Mouse (Mus musculus) midbrain, embryonic 15.5 days (tissue): ENCODE measurements around the gene Supt7l. TPM values are rescaled to one million over a fixed set of nuclear protein-coding genes. Genes with fewer than 3 reads are reported as not detected.
A peak's percentile ranks its signal among the peaks of the same experiment; 100 is the strongest.

Source experiments
- ATAC-seq: fragments of 200-750 bp; cut with Nextera tagmentation; replicated peaks from 2 replicates; pipeline ENCODE4 v1.8.0; 2017; ENCODE audit warnings: moderate TSS enrichment
- H3K27ac ChIP-seq: fragments of 300-500 bp; sonication (generic); 2 replicates; pipeline ENCODE4 v1.5.1; 2015; ENCODE audit warnings: mild to moderate bottlenecking, inconsistent platforms
- H3K27me3 ChIP-seq: fragments of 300-500 bp; sonication (generic); replicated peaks from 2 replicates; pipeline ENCODE4 v1.6.1; 2015; ENCODE audit warnings: inconsistent platforms
- H3K36me3 ChIP-seq: fragments of 300-500 bp; sonication (generic); replicated peaks from 2 replicates; pipeline ENCODE4 v1.6.1; 2015; ENCODE audit warnings: inconsistent platforms
- H3K4me1 ChIP-seq: fragments of 300-500 bp; sonication (generic); 2 replicates; pipeline ENCODE4 v1.6.1; 2015; ENCODE audit warnings: inconsistent platforms
- H3K4me2 ChIP-seq: fragments of 300-500 bp; sonication (generic); 2 replicates; pipeline ENCODE4 v1.6.1; 2015; ENCODE audit warnings: inconsistent platforms, mild to moderate bottlenecking, moderate library complexity
- H3K4me3 ChIP-seq: fragments of 300-500 bp; sonication (generic); 2 replicates; pipeline ENCODE4 v1.5.1; 2015; ENCODE audit warnings: mild to moderate bottlenecking, inconsistent platforms
- H3K9ac ChIP-seq: fragments of 300-500 bp; sonication (generic); 2 replicates; pipeline ENCODE4 v1.6.1; 2015; ENCODE audit warnings: mild to moderate bottlenecking, inconsistent platforms
- H3K9me3 ChIP-seq: fragments of 300-500 bp; sonication (generic); 2 replicates; pipeline ENCODE4 v1.6.1; 2016; ENCODE audit warnings: inconsistent platforms
- WGBS: fragments of 180-500 bp; shearing (Covaris S2); methylation state at CpG from one replicate; pipeline ENCODE4 v1.1.7; 2015; ENCODE audit warnings: mixed read lengths; 5-methylcytosine and 5-hydroxymethylcytosine counted together
- polyA plus RNA-seq: library from polyadenylated mRNA; unstranded; fragments of >200 nt; fragmentation: Nextera tagmentation; extraction: Ambion mirVana; gene quantifications from 2 replicates; pipeline ENCODE4 v1.2.1, GENCODE M21; 2015

The Supt7l gene
- polyA plus RNA-seq, 1 experiment from 2014 or later = 27.8 TPM

- H3K36me3 ChIP-seq = peaks cover 19% of the 10 kb centered on the region; the same call in 1 of the 2 replicates
- H3K9ac ChIP-seq = no peak overlapping the region
- no peaks in the 10 kb centered on the region for H3K27me3 ChIP-seq
- H3K9me3 ChIP-seq = no peaks in the 10 kb centered on the region
- H3K4me3 ChIP-seq = no peak overlapping the region
- no peak for ATAC-seq
- 31% methylated on average over 1 of the region's 1 CpGs for WGBS
- peaks cover 4% of the 10 kb centered on the region; the same call in 1 of the 2 replicates for H3K4me1 ChIP-seq
- no peak overlapping the region for H3K27ac ChIP-seq
- H3K4me2 ChIP-seq = no peak overlapping the region
These were observed 31.8 kb upstream of the Supt7l start for GRCm38 (mm10) chr5:31559401-31559800.

GRCm38 (mm10) chr5:31535228-31535627, 7.6 kb upstream of the Supt7l start:
- WGBS = 84% methylated on average over 2 of the region's 2 CpGs
- Histone ChIP-seq H3K9ac (no peak overlapping the region), H3K27me3 (no peaks in the 10 kb centered on the region), H3K4me3 (no peak overlapping the region), H3K9me3 (no peaks in the 10 kb centered on the region), H3K27ac (no peak overlapping the region), H3K36me3 (peaks cover 72% of the 10 kb centered on the region), H3K4me2 (no peak overlapping the region), H3K4me1 (no peaks in the 10 kb centered on the region)
- ATAC-seq = no peak

GRCm38 (mm10) chr5:31528560-31528959, 953 bp upstream of the Supt7l start:
- no peaks in the 10 kb centered on the region for H3K9me3 ChIP-seq
- ATAC-seq = no peak
- H3K4me2 ChIP-seq = peak overlapping the region; percentile 93; the same call in 1 of the 2 replicates
- no peak overlapping the region for H3K9ac ChIP-seq
- no peaks in the 10 kb centered on the region for H3K27me3 ChIP-seq
- peaks cover 29% of the 10 kb centered on the region for H3K4me1 ChIP-seq
- H3K4me3 ChIP-seq = no peak overlapping the region
- H3K36me3 ChIP-seq = peaks cover 33% of the 10 kb centered on the region; the same call in 1 of the 2 replicates
- 48% methylated on average over 2 of the region's 2 CpGs for WGBS
- H3K27ac ChIP-seq = no peak overlapping the region

GRCm38 (mm10) chr5:31527117-31527680, 408 bp downstream of the Supt7l start:
- H3K4me3 ChIP-seq = peak overlapping the region; percentile 81
- peak overlapping the region; percentile 93 for H3K4me2 ChIP-seq
- H3K27ac ChIP-seq = peak overlapping the region; percentile 87; the same call in 1 of the 2 replicates
- peaks cover 29% of the 10 kb centered on the region for H3K4me1 ChIP-seq
- 5% methylated on average over 40 of the region's 40 CpGs for WGBS
- peak overlapping the region; percentile 73 for H3K9ac ChIP-seq
- peak; percentile 73 for ATAC-seq
- H3K27me3 ChIP-seq = no peaks in the 10 kb centered on the region
- peaks cover 23% of the 10 kb centered on the region; the same call in 1 of the 2 replicates for H3K36me3 ChIP-seq
- H3K9me3 ChIP-seq = no peaks in the 10 kb centered on the region

- no peaks in the 10 kb centered on the region for H3K9me3 ChIP-seq
- peak within 1 kb of the TSS; percentile 73 for H3K9ac ChIP-seq
- peak within 1 kb of the TSS; percentile 93 for H3K4me2 ChIP-seq
- peaks cover 16% of the 10 kb centered on the region; the same call in 1 of the 2 replicates for H3K36me3 ChIP-seq
- under 1% methylated on average over 28 of the region's 28 CpGs for WGBS
- no peaks in the 10 kb centered on the region for H3K27me3 ChIP-seq
- H3K27ac ChIP-seq = peak within 1 kb of the TSS; percentile 87
- peak; percentile 93 for ATAC-seq
- peak within 1 kb of the TSS; percentile 81 for H3K4me3 ChIP-seq
- H3K4me1 ChIP-seq = peaks cover 29% of the 10 kb centered on the region
These were observed 1.1 kb downstream of the Supt7l start, which contains the start of gene Slc4a1ap for GRCm38 (mm10) chr5:31526354-31527116. Slc4a1ap (plus strand) TSS chr5:31526995.

- Histone ChIP-seq H3K9me3 (no peaks in the 10 kb centered on the region), H3K27me3 (no peaks in the 10 kb centered on the region)
- 97% methylated on average over 6 of the region's 6 CpGs for WGBS
These were observed 7.1 kb downstream of the Supt7l start for GRCm38 (mm10) chr5:31520556-31520955.

GRCm38 (mm10) chr5:31512481-31512880, 15.1 kb downstream of the Supt7l start:
- Histone ChIP-seq H3K36me3 (peaks cover 57% of the 10 kb centered on the region), H3K4me1 (no peaks in the 10 kb centered on the region), H3K4me3 (no peak overlapping the region), H3K4me2 (no peak overlapping the region), H3K27ac (no peak overlapping the region), H3K9me3 (no peaks in the 10 kb centered on the region), H3K9ac (no peak overlapping the region), H3K27me3 (no peaks in the 10 kb centered on the region)
- ATAC-seq = no peak
- 89% methylated on average over 1 of the region's 1 CpGs for WGBS

More at GRCm38 (mm10) chr5:31520556-31520955, 7.1 kb downstream of the Supt7l start:
- no peak overlapping the region for H3K4me3 ChIP-seq
- no peak for ATAC-seq
- no peak overlapping the region for H3K27ac ChIP-seq
- no peak overlapping the region for H3K9ac ChIP-seq
- H3K4me2 ChIP-seq = no peak overlapping the region
- peaks cover 5% of the 10 kb centered on the region for H3K4me1 ChIP-seq
- H3K36me3 ChIP-seq = peaks cover 30% of the 10 kb centered on the region

GRCm38 (mm10) chr5:31504843-31505242, 22.8 kb downstream of the Supt7l start:
- no peak overlapping the region for H3K9ac ChIP-seq
- no peaks in the 10 kb centered on the region for H3K4me1 ChIP-seq
- H3K9me3 ChIP-seq = no peaks in the 10 kb centered on the region
- WGBS = 94% methylated on average over 10 of the region's 10 CpGs
- H3K4me3 ChIP-seq = no peak overlapping the region
- no peak overlapping the region for H3K27ac ChIP-seq
- no peak for ATAC-seq
- no peak overlapping the region for H3K4me2 ChIP-seq
- no peaks in the 10 kb centered on the region for H3K27me3 ChIP-seq
- H3K36me3 ChIP-seq = peaks cover 60% of the 10 kb centered on the region

- H3K4me1 ChIP-seq = peaks cover 14% of the 10 kb centered on the region
- H3K4me3 ChIP-seq = peak within 1 kb of the TSS; percentile 78
- peak; percentile 100 for ATAC-seq
- peak within 1 kb of the TSS; percentile 75 for H3K27ac ChIP-seq
- H3K9me3 ChIP-seq = no peaks in the 10 kb centered on the region
- under 1% methylated on average over 49 of the region's 49 CpGs for WGBS
- H3K36me3 ChIP-seq = peaks cover 21% of the 10 kb centered on the region
- H3K4me2 ChIP-seq = peak within 1 kb of the TSS; percentile 81
- H3K27me3 ChIP-seq = no peaks in the 10 kb centered on the region
- H3K9ac ChIP-seq = peak within 1 kb of the TSS; percentile 55
These were observed 32.9 kb downstream of the Supt7l start, which contains the start of gene Gpn1 for GRCm38 (mm10) chr5:31494513-31495297. Gpn1 (plus strand) TSS chr5:31494741.

- 44% methylated on average over 1 of the region's 1 CpGs for WGBS
- Histone ChIP-seq H3K27me3 (no peaks in the 10 kb centered on the region), H3K9me3 (no peaks in the 10 kb centered on the region), H3K27ac (no peak overlapping the region), H3K4me2 (no peak overlapping the region), H3K36me3 (peaks cover 7% of the 10 kb centered on the region; the same call in 1 of the 2 replicates), H3K4me3 (no peak overlapping the region), H3K4me1 (peaks cover 14% of the 10 kb centered on the region), H3K9ac (no peak overlapping the region)
- ATAC-seq = no peak
These were observed 35.6 kb downstream of the Supt7l start for GRCm38 (mm10) chr5:31492031-31492430.

- Histone ChIP-seq H3K27ac (no peak overlapping the region), H3K27me3 (no peaks in the 10 kb centered on the region), H3K4me3 (no peak overlapping the region), H3K4me1 (peaks cover 3% of the 10 kb centered on the region; the same call in 1 of the 2 replicates), H3K9me3 (no peaks in the 10 kb centered on the region), H3K36me3 (0 out of 2 replicates have a peak, but pooled peaks cover 4% of the 10 kb centered on the region), H3K9ac (no peak overlapping the region), H3K4me2 (no peak overlapping the region)
- 71% methylated on average over 7 of the region's 7 CpGs for WGBS
- ATAC-seq = no peak
These were observed 38.4 kb downstream of the Supt7l start for GRCm38 (mm10) chr5:31489116-31489769.
